Mouse (Mus musculus) R1 (cell line): Measurements from ENCODE around the gene Col13a1.

Experiments used
- DNase-seq: peaks from one replicate; pipeline ENCODE4 v3.0.0-alpha.2; 2018; ENCODE audit warnings: low read depth, low spot score

Gene Col13a1

DNA sequence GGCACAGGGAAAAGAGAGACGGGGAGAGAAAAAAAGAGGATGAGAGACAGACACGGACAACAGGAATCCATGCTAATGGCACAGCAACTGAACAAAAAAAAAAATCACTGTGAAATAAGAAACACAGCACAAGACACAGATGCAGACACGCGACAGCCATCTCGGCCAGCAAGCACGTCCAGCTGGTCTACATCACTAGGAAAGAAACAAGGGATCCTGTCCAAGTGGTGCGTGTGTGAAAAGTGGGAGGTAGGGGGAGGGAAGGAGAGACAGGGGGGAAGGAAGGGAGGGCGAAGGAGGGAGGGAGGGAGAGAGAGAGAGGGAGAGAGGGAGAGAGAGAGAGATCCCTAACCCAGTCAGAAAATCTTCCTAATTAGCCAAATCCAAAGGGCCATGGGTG is 73.6 kb downstream of the Col13a1 start:
- DNase-seq, result no peak

DNA sequence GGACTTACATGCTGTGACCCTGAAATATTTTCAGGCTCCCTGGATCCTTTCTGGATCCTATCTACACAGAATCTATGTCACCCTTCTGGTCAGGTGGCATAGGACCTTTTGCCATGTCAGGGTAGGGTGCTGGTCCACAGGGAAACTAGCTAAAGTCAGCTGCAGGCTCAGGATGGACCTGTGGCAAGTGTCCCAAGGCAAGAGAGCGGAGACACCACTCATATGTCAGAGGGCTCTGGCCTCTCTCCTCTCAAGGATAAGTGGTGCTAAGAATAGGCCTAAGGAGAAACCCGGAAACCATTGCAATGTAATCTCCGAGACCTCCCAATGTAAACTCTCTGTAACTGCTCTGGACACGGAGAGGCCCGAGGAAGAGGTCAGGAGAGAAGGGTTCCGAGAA is 80.8 kb downstream of the Col13a1 start:
- DNase-seq, result no peak

DNA sequence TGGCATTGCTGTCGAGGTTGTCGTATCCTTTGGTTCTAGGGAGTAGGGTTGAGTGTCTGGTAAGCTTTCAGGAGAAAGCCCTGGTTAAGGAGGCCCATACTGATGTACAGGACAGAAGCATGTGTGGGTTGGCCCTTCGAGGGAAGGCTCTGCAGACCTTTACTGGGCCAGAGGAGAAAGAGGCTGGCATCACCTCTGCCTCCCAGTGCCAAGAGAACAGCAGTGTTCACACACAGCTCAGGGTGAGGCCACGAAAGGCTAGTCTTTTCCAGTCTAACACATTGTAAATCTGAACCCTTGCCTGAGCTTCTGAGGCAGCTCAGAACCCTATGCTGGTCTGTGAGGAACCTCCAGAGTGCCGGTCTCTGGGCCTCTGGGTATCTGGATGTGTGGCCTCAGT is 84.3 kb downstream of the Col13a1 start:
- no peak for DNase-seq

DNA sequence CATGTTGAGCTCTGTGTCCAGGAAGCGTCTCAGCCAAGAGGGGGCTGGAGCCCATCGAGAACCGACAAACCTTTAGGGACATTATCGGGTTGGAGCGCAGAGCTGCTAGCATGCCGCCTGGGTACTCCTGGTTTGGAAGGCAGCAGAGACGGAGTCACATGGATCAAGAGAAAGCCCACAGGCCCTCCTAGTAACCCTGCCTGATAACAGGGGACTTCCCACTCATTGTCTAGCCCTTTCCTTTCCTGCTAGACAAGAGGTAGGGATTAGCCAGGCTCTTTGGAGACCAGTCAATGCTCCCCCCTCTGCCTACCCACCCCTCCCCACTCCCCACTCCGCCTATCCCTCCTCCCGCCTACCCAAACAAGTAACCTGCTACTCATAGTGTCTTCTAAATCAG is 87.8 kb downstream of the Col13a1 start:
- peak; percentile 35 for DNase-seq

DNA sequence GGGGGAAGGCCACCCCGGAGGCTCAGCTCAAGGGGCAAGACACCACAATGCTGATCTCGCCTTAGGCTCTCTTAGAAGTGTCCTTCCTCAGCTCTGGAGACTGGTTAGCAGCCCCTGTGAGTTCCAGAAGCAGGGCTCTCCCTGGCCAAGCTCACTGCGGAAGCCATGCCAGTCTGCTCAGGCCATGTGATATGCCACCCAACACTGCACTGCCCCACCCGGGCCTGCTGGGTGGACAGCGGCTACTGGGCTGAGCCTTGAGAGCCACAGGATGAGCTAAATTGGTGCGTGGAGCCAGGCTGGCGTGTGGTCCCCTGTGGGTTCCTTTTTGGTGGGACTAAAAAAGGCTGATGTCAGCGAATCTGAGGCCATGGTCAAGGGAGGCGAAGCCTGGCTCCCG is 88.6 kb downstream of the Col13a1 start:
- no peak for DNase-seq

DNA sequence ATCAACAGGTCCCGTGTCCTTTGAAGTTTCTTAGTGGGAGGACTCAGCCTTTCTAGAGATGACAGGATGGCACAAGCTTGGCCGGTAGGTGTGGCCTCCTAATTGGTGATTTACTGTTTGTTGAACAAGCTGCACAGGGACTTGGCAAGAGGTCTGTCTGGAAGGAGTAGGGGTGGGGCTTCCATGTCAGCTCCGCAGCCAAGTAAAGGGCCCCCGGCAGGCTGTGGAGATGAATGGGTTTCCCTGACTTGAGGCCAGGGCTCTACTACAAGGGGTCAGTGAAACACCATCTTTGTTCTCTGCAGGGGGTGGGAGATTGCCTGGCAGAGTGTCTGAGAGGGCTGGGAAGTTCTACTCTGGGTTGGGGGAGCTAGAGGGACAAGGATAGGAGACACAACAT is 99.5 kb downstream of the Col13a1 start:
- DNase-seq, result no peak

DNA sequence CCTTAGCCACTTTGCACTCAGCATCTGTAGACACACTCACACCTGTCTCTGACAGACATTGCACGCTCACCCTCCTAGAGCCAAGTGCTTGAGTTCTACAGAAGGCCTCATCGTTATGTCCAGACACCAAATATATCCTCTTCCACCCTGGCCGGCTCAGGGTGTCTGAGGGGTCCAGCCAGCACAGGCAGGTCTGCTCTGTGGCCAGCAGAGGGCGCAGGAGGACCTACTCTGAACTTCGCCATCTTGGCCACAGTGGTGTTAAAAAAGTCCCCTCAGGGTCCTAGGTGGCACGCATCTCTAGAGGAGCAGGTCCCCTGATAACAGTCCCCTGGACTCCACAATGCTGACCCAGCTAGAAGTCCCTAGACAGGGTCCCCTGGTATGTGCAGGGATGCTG is 101.1 kb downstream of the Col13a1 start:
- peak; percentile 73 for DNase-seq

DNA sequence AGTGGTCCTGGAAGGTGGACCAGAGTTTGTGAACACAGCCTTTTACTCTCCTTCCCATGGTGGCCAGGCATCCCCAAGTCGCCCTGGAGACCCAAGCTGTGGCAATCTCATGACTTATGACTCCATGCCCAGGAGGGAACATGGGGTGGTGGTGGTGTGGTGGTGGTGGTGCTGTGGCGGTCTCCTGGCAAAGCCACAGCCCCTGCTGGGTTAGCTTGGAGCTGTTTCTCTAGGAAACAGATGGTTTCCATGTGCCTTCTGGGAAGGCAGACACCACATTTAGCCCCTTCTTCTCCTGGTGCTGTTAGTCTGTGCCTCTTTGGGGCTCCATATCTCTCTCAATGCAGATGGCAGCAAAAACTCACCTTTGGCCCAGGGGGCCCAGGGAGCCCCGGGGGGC is 109.1 kb downstream of the Col13a1 start:
- no peak for DNase-seq

DNA sequence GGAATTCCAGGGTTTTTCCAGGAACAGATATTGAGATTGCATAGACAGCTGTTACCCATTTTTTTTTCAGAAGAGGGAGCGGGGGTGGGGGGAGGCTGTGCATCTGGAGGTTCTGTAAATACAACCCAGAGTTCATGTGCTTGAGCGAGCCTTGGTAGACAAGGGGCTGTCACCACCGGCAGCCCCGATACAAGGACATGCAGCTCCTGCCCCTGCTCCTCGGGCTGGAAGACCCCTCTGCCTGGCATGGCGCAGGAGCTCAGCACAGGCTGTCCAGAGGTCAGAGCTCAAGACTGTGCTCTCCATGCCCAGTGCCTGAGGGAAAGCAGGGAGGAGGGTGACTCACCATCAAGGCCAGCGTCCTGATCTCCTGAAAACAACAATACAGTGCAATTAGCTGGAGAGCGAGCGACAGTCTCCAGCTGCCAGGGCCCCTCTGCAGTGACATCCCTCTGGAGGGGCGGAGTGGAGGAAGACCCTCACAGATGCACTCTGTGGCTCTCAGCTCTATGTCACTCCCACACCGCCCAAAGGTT is 112.8 kb downstream of the Col13a1 start:
- DNase-seq, result no peak

DNA sequence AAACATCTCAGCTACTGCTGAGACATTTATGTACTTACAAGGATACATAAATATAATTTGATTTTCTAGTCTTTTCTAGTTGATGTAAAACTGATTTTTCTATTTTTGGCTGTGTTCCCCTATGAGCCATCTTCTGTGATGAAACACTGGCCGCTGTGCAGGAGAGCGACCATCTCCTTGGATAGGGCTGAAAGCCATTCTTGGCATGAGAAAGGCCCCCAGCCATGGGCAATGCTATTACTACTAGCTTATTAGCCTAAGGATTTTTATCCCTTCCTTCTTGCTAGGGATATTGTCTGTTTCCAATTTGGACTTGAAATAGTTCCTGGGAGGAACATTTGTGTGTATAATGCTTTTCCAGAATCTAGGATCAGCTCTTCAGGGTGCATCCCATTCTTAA is 119.5 kb downstream of the Col13a1 start:
- DNase-seq, result no peak

DNA sequence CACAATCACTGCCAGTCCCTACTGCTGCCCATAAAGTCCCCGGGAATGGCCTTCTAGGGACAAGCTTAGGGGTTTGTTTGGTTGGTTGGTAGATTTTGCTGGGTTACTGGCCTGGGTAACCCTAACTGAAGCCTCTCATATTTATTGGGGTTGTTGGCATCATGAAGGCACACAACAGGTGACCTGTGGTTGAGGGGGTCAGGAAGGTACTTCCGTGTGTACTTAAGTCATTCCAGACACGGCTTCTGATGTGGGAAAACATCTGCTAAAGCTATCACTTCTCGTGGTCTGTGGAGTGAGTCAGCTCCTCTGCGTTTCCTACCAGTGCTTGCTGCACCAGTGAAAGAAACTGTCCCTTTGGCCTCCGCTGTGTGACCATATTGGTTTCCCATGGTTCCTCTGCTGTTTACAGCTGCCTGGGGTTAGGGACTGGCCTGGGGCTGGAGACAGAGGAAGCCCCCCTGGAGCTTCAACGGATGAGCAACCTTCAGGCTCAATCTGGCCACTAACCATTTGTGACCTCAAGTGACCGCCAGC is 123.7 kb downstream of the Col13a1 start:
- DNase-seq, result no peak

DNA sequence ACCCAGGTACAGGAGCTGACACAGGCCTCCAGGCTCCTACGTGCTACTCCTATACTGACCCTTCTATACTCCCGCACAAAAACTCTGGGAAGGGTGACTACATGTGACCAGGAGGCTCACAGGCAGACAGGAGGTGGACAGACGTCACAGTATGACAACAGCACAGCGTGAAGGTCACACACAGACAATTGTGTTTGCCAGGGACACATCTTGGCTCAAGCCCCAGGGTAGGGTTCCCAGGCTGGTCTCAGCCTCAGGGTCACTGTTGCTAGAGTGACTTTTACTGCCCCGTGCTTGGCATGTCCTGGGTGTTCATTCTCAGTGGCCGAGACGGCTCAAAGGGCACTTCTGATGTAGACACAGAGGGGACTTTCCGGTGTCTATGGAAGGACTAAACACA is 126.1 kb downstream of the Col13a1 start:
- DNase-seq, result no peak

DNA sequence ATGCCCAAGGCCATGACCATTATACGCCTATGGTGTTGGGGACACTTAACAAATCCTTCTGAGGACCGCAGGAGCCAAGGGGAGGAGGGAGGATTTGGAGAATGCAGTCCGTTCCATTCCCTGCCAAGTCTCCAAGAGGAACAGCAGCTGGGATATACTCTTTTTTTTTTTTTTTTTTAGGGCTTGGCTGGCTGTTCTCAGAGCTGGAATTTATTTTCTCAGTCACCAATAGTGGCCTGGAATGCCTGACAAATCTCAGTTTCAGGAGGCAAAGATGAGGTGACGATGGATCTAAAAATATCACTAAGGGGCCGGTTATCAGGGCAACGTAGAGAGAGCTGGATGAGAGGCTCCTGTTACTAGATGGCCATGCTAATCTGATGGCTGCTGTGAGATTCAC is 130.4 kb downstream of the Col13a1 start:
- no peak for DNase-seq

DNA sequence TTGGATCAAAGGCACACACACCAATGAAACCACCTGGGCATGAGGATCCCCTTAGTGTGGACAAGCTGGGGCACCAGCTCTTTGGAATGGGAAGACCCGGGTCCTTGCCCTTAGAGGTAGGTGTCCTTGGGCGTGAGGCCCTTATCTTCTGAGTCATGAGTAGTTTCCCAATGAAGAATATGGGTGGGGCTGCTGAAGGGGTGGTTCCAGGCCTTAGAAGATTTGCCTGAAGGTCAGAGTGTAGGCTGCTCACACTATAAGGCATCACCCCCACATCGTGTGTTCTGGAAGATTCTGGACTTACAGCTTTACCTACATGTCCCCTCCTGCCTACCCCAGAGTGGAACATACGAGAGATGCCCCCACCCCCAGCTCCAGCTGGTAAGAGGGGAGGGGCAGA is 133.4 kb downstream of the Col13a1 start:
- no peak for DNase-seq

DNA sequence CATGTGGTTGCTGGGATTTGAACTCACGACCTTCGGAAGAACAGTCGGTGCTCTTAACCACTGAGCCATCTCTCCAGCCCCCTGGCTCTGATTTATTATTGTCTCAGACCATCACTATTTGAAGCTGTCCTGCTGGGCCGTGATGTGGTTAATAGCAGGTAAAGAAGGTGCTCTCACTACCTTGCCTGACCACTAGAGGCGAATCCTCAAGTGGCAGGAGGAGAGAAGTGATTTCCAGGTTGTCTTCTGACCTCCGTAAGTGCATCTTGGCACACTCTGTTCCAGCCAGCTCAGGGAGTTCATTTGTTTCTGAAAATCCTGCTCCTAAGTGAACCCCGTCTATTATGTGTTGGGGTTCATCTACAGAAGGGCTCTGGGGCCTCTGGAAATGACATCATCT is 134.4 kb downstream of the Col13a1 start:
- DNase-seq, result peak; percentile 55

DNA sequence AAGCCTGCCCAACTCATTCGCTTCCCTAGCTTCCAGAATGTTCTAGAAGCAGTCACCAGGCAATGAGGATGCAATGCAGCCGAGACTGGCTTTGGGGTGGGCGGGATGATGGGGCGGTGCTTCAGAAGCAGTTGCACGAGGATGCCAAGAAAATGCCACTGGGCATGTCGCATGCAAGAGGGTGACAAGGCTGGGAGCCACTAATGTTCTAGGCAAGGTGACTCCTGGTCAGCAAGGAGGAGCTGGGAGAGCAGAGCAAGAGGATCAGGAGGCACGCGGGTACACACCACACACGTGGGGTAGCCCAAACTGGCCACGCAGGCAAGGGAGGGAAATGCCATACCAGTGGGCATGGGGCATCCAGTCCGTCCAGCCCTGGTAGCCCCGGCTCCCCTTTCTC is 136.6 kb downstream of the Col13a1 start:
- DNase-seq, result no peak

DNA sequence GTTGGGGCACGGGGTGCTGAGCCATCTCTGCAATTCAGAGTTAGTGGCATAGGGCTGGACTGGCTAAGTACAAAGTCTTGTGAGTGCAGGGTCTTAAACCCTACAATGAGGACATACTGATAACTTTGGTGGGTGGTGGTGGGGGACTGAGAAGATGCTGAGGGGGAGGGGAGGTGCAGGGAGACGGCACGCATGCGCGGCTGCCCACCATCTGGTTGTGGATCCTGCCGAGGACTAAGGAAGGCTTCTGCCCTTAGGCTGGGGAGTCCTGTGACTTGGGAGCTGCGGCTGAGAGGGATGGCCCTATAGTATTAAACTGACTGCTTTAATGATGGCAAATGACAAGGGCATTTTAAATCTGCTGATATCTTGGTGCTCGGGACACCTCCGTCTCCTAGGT is 139.6 kb downstream of the Col13a1 start:
- no peak for DNase-seq

DNA sequence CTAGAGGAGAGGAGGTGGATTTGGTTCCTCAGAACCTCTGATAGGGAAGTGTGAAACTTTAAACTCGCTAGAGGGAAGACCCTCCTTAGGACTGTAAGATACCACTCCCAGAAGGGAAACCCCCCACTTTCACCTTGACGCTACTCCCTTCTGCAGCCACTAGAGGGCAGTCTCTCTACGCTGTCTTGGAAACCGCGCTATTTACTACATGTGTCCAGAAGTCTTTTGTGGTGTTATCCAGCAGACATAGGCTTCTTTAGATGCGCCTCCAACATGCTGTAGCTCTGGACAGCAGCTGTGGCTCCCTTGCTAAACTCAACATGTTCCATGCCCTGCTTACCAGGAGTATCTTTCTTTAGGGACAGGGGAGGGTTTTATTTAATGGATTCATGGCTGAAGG is 140.1 kb downstream of the Col13a1 start:
- DNase-seq, result peak; percentile 75

DNA sequence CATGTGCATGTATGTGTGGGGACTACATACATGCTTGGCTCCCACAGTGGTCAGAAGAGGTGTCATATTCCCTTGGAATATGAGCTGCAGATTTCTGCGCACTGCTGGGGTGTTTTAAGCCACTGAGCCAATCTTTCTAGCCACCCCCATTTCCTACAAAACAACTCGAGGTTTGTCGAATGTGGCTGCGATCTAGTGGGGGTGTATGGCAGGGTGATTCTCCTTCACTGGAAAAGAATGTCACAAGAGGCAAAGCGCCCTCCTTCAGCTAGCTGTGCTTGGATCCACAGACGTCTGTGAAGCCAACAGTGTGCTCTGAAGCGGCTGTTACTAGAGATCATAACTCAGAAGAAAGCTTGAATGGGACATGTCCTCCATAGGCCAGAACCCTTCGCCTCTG is 141.6 kb downstream of the Col13a1 start:
- no peak for DNase-seq

DNA sequence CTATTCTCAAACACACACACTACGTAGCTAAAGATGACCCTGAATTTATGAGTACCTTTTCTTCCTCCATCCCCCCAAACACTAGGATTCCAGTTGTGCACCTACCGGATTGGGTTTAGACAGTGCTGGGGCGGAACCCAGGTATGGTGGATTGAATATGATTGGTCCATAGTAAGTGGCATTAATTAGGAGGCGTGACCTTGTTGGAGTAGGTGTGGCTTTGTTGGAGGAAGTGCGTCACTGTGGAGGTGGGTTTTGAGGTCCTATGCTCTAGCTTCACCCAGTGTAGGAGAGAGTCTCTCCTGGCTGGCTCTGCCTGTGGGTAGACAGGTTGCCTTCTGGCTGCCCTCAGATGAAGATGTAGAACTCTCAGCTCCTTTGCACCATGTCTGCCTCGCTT is 144.6 kb downstream of the Col13a1 start:
- peak; percentile 96 for DNase-seq

DNA sequence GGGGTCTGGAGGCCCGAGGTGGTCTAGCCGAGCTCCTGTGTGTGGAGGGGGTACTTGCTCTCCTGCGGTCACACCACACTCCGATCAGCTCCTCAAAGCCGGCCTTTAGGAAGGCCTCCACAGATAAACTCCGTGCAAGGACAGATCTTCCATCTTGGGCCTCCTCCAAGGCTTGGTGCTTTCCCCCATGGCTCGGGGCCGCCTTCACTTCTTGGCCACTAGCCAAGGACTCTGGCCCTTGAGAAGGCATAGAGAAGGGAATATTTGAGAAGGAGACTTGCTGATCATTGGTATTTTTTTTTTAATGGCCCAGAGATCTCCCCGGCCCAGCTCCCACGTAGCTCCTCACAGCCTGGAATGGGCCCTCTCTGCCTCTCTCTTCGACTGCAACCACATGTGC is 146.2 kb downstream of the Col13a1 start:
- DNase-seq, result no peak

DNA sequence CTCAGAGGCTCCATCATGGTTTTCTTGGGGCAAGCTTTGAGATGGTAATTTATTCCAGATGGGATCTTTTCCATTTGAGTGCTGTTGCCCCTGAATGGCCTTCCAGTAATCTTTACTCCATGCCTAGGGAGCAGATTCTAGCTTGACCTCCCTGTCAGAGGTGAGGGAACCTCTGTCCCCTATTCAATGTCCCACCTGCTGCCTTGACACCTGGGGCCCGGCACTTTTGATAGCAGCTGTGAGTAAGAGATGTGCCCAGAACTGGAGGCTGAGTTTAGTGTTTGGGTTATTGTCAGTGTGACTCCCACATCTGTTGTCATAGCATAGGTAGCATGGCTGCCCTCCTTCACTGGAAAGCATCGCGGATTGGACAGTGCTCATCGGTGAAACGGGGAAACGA is 147.2 kb downstream of the Col13a1 start:
- DNase-seq, result peak; percentile 51

DNA sequence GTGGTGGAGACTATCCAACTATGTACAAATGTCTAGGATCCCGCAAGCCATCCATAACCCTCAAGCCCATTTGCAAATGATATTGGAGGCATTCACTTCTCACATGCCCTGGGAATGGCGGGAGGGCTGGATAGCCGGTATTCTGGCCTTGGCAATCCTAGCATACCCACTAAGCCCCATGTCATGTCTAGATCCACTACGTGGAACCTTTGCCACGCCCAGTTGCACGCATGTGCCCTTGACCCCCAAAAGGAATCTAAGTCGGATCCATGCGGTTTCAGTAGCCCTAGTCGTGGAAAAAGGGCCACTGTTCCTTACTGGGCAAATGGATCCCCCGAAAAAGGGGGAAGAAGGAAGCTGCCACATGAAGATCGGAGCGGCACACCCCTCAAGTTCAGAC is 147.7 kb downstream of the Col13a1 start:
- peak; percentile 69 for DNase-seq

DNA sequence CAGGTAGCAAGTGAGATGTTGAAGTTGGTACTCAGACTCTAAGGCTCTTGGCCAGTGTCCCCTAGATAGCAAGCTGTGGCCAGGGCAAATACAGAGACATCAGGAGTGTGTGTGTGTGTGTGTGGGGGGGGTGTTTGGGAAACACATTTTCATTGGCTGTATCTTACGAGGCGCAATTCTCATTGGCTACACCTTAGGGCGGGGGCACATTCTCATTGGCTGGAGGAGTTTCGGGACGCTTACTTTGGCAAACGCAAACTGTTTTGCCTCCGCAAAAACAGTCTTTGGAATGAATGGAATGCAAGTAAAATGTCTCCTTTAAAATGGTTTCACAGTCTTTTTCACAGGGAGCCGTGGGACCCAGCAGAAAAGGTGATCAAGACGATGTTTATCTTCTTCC is 148.1 kb downstream of the Col13a1 start:
- DNase-seq, result peak; percentile 91
